14 mouse cellular contexts compared by ENCODE assay signal in genomic region chr12:41084370-41085089, GRCm38 (mm10).
DNase-seq lines count a peak whose midpoint lies in the region; ATAC-seq and TF ChIP-seq lines count a peak whose summit lies in the region.
"Had no signal": no experiment of that assay in that cellular context is flagged by ENCODE, and none has a peak within 500 bp of the region (broad histone marks: within the 10 kb centered on the region; RNA-seq: fewer than 3 reads in every experiment).

No protein-coding gene starts in this region.

- peak; percentile 45; the same call in 1 of the 2 replicates for TF ChIP-seq EP300 in liver, embryonic 14.5 days (IDR thresholded peaks at IDR 0.05; ENCODE audit: low read depth)

- DNase-seq in heart, adult 8-10 months (ENCODE audit: low spot score) = no peak
- DNase-seq in adipocyte (ENCODE audit: low spot score) = peak; percentile 67
- DNase-seq in liver, embryonic 14.5 days (ENCODE audit: low read depth in 3 of 3, low spot score in 3 of 3) = peak; percentile 57 to 63 (median 62)
- no peak for DNase-seq in layer of hippocampus, postnatal 10 days (ENCODE audit: low spot score in 2 of 2)
- DNase-seq in frontal cortex, postnatal 14 days (ENCODE audit: low spot score in 2 of 2) = no peak
- DNase-seq: cerebellum, postnatal 10 days; kidney, adult 8-10 months; lung, postnatal 10 days; midbrain, embryonic 14.5 days had no signal

- no peak overlapping the region for H3K9ac ChIP-seq in heart, embryonic 12.5 days
- H3K9ac ChIP-seq in liver, embryonic 14.5 days (replicated peaks) = no peak overlapping the region; the same call in 1 of the 2 replicates
- no peak overlapping the region for H3K9ac ChIP-seq in forebrain, embryonic 16.5 days (replicated peaks; ENCODE audit: low read depth, low read length)
- H3K9ac ChIP-seq: hindbrain, embryonic 12.5 days; neural tube, embryonic 12.5 days had no signal

- no peak for ATAC-seq in heart, embryonic 12.5 days (ENCODE audit: insufficient number of reproducible peaks, low FRiP score)
- peak; percentile 78 for ATAC-seq in erythroid progenitor cell, adult 5-6 weeks (replicated peaks; ENCODE audit: low FRiP score, poor library complexity, severe bottlenecking)
- peak; percentile 91 for ATAC-seq in liver, embryonic 14.5 days (ENCODE audit: insufficient read depth)
- no peak for ATAC-seq in forebrain, embryonic 16.5 days

- H3K27me3 ChIP-seq in heart, embryonic 12.5 days (replicated peaks) = no peaks in the 10 kb centered on the region
- no peaks in the 10 kb centered on the region for H3K27me3 ChIP-seq in liver, embryonic 14.5 days (ENCODE audit: control insufficient read depth, insufficient read depth, low read length)
- no peaks in the 10 kb centered on the region for H3K27me3 ChIP-seq in forebrain, embryonic 16.5 days (replicated peaks; ENCODE audit: control insufficient read depth, insufficient read depth, low read length)
- H3K27me3 ChIP-seq: hindbrain, embryonic 12.5 days; neural tube, embryonic 12.5 days had no signal

- H3K9me3 ChIP-seq in heart, embryonic 12.5 days (replicated peaks) = no peaks in the 10 kb centered on the region
- H3K9me3 ChIP-seq in liver, embryonic 14.5 days (ENCODE audit: control insufficient read depth, low read length) = no peaks in the 10 kb centered on the region
- no peaks in the 10 kb centered on the region for H3K9me3 ChIP-seq in forebrain, embryonic 16.5 days (ENCODE audit: control insufficient read depth, low read length)
- H3K9me3 ChIP-seq: hindbrain, embryonic 12.5 days; neural tube, embryonic 12.5 days had no signal

- H3K4me3 ChIP-seq in heart, embryonic 12.5 days = no peak overlapping the region
- H3K4me3 ChIP-seq in liver, embryonic 14.5 days (ENCODE audit: insufficient read depth in 1 of 2, low read depth in 2 of 2, low read length in 2 of 2) = no peak overlapping the region
- no peak overlapping the region for H3K4me3 ChIP-seq in forebrain, embryonic 16.5 days (replicated peaks; ENCODE audit: low read length)
- H3K4me3 ChIP-seq: hindbrain, embryonic 12.5 days; neural tube, embryonic 12.5 days had no signal

- no peak overlapping the region for H3K4me2 ChIP-seq in heart, embryonic 12.5 days
- peak overlapping the region; percentile 28 for H3K4me2 ChIP-seq in liver, embryonic 14.5 days (ENCODE audit: low read depth)
- H3K4me2 ChIP-seq in forebrain, embryonic 16.5 days (ENCODE audit: low read length) = no peak overlapping the region
- H3K4me2 ChIP-seq: hindbrain, embryonic 12.5 days; neural tube, embryonic 12.5 days had no signal

- no peak for TF ChIP-seq CTCF in liver, embryonic 14.5 days (IDR thresholded peaks at IDR 0.05; ENCODE audit: low read depth)

- WGBS in heart, embryonic 12.5 days = 56% methylated on average over 2 of the region's 2 CpGs
- WGBS in liver, embryonic 14.5 days (ENCODE audit: insufficient replicate concordance) = 7% methylated on average over 2 of the region's 2 CpGs
- WGBS in forebrain, embryonic 16.5 days = 85% methylated on average over 2 of the region's 2 CpGs

- no peaks in the 10 kb centered on the region for H3K36me3 ChIP-seq in heart, embryonic 12.5 days
- H3K36me3 ChIP-seq in liver, embryonic 14.5 days (replicated peaks; ENCODE audit: control insufficient read depth, insufficient read depth, low read depth) = no peaks in the 10 kb centered on the region
- H3K36me3 ChIP-seq in forebrain, embryonic 16.5 days (ENCODE audit: control insufficient read depth, insufficient read depth) = no peaks in the 10 kb centered on the region
- H3K36me3 ChIP-seq: hindbrain, embryonic 12.5 days; neural tube, embryonic 12.5 days had no signal

- 0 out of 2 replicates have a peak overlapping the region, but pooled peaks have one; percentile 17 for H3K27ac ChIP-seq in heart, embryonic 12.5 days (ENCODE audit: poor library complexity, severe bottlenecking)
- peak overlapping the region; percentile 63 for H3K27ac ChIP-seq in liver, embryonic 14.5 days
- no peak overlapping the region for H3K27ac ChIP-seq in forebrain, embryonic 16.5 days (ENCODE audit: low read length)
- H3K27ac ChIP-seq: hindbrain, embryonic 12.5 days; neural tube, embryonic 12.5 days had no signal

- H3K4me1 ChIP-seq in heart, embryonic 12.5 days (replicated peaks) = peaks cover 6% of the 10 kb centered on the region
- peaks cover 8 to 10% of the 10 kb centered on the region in 2 experiments for H3K4me1 ChIP-seq in liver, embryonic 14.5 days (replicated peaks; ENCODE audit: control insufficient read depth in 2 of 2, insufficient read depth in 2 of 2, low read length in 1 of 2)
- H3K4me1 ChIP-seq in forebrain, embryonic 16.5 days (replicated peaks; ENCODE audit: control insufficient read depth, insufficient read depth, low read length) = no peaks in the 10 kb centered on the region
- H3K4me1 ChIP-seq: hindbrain, embryonic 12.5 days; neural tube, embryonic 12.5 days had no signal

Comparison
In these comparisons a context has a peak if more than half of its experiments do, and no peak if none do; other contexts are left out.
1. ATAC-seq: peak in erythroid progenitor cell, adult 5-6 weeks (single experiment) and liver, embryonic 14.5 days (single experiment); none in heart, embryonic 12.5 days (single experiment) and forebrain, embryonic 16.5 days (single experiment).
2. DNase-seq: peak in adipocyte (single experiment) and liver, embryonic 14.5 days (3 of 3); none in heart, adult 8-10 months (single experiment), layer of hippocampus, postnatal 10 days (0 of 2) and frontal cortex, postnatal 14 days (0 of 2).